Mouse (Mus musculus): ENCODE data around the gene Prkacb.

Gene Prkacb

DNA sequence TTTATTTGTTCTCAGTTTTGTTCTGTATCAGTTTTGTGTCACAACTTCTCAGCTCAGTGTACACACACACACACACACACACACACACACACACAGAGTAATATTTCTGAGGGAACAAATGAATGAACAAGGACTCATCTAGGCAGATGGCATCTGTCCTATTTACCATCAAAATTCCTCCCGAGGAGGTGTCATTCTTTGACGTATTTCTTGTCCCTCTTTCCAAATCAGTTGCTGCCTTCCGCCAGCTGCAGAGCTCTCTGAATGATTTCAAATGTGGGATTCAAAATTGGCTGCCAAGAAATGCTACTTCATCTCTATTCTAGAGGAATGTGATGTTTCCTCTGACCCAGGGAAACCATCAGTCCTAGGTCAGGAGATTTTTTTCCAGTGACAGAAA is 89.8 kb downstream of the Prkacb start:
- no peak for DNase-seq (ENCODE audit: low read depth, low spot score)

DNA sequence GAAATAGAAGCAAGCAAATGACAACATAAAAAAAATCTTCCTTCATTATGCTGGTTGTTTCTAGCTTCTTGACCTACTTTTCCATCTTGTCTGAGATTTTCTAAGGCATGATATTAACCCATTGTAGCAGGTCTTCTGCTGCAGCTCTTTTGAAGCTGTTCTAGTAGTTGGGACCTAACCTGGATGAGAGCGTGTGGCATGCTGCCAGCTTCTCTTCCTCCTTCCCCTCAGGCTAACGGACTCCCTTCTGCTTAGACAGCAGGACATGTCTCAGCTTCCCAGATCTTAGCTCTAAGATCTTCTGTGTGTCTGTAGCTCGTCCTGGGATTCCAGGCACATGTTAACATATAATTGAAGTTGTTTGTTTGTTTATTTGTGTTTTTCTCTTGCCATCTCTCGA is 93.1 kb downstream of the Prkacb start:
- DNase-seq (ENCODE audit: low read depth, low spot score), result no peak

DNA sequence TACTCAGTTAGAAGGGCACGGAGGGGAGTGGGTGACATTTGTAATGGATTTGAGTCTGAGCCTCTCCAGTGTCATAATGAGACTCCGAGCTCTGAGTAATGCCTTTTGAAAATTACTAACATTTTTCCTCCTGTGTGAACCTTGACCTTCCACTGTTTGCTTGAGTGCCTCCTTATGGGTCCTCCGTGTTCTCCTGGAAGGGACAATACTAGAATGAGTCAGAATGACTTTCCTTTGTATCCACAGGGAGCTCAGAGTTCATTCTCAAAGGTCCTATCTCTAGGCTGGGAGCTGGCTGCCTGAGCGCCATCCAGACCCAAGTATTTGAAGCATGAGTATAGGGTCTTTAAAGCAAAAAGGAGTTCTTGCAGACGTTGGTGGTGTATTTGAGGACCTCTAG is 94.5 kb downstream of the Prkacb start:
- no peak for DNase-seq (ENCODE audit: low read depth, low spot score)

GRCm38 (mm10) chr3:146712305-146712704 is 100.5 kb downstream of the Prkacb start:
- DNase-seq (ENCODE audit: low read depth, low spot score), result no peak

- no peak for DNase-seq (ENCODE audit: low read depth, low spot score)
Measured at GRCm38 (mm10) chr3:146711559-146711958, 101.2 kb downstream of the Prkacb start.

- no peak for DNase-seq (ENCODE audit: low read depth, low spot score)
Measured at GRCm38 (mm10) chr3:146711084-146711483, 101.7 kb downstream of the Prkacb start.

DNA sequence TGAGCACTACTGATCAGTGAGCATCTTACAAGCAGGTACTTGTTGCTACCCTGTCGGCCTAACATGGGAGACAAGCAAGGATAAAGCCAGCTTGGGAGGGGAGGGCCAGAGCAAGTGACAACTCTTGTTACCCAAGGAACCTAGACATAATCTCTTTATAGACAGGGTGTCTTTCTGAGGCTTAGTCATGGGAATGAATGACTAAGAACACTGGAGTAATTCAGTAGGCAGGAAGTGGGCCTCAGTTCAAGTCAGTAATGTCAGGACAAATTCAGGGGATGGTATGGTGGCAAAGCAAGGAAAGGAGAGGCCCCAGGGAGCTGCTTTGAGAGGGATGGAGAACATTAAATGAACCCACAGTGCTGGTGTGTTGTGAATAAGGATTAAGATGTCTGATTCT is 103.7 kb downstream of the Prkacb start:
- no peak for DNase-seq (ENCODE audit: low read depth, low spot score)

- no peak for DNase-seq (ENCODE audit: low read depth, low spot score)
Measured at GRCm38 (mm10) chr3:146708381-146708780, 104.4 kb downstream of the Prkacb start.

DNA sequence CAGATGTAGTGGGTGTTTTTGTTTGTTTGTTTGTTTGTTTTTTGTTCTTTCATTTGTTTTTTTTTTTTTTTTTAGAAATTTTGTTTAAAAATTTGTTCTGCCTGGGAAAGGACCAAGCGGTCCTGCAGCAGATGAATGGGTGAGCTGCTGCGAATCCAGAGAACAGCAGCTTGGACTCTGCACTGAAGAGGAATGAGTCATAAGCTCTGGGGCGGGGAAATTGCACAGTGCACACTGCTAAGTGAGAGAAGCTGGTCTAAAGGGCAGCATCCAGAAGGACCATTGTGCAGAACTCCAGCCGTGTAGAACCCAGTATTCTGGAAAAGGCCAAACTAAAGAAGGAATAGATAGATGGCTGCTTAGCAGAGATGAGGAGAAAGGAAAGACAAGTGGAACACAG is 108.7 kb downstream of the Prkacb start:
- DNase-seq (ENCODE audit: low read depth, low spot score), result no peak

- DNase-seq (ENCODE audit: low read depth, low spot score), result no peak
Measured at GRCm38 (mm10) chr3:146700051-146700450, 112.7 kb downstream of the Prkacb start.

GRCm38 (mm10) chr3:146698982-146699381 is 113.8 kb downstream of the Prkacb start:
- DNase-seq (ENCODE audit: low read depth, low spot score), result no peak

- no peak for DNase-seq (ENCODE audit: low read depth, low spot score)
Measured at GRCm38 (mm10) chr3:146692547-146692946, 120.2 kb downstream of the Prkacb start.

DNA sequence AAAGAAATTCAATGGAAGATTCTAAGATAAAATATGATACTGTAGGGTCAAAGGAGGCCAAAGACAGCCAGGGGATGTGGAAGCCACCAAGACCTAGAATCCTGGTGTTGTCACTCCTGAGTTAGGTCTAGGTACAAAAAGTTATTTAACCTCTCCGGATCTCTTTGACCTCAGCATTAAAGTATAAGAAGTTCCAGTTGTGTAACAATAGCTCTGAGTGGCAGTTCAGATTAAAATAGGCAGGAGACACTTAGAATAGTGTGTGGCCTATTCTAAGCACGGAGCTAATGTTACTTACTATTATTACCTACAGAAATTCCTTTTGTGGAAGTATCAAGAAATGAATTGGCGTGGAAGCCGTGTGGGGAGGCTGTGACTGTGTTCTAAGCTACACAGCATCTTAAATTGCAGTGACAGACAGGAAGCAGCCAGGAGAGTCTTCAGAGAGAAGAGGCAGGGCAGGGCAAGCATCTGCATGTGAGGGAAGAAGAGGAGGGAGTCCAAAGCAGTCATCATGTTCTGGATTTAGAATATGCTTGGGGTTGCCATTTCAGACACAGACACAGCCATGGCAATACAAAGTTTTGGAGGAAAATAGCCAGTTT is 125.6 kb downstream of the Prkacb start:
- no peak for DNase-seq (ENCODE audit: low read depth, low spot score)

GRCm38 (mm10) chr3:146686428-146686827 is 126.4 kb downstream of the Prkacb start:
- no peak for DNase-seq (ENCODE audit: low read depth, low spot score)

GRCm38 (mm10) chr3:146684811-146685675 is 127.7 kb downstream of the Prkacb start, which contains the start of gene Samd13:
TSS of gene Samd13 (minus strand) at chr3:146685592.
- peak; percentile 58 for DNase-seq (ENCODE audit: low read depth, low spot score)

DNA sequence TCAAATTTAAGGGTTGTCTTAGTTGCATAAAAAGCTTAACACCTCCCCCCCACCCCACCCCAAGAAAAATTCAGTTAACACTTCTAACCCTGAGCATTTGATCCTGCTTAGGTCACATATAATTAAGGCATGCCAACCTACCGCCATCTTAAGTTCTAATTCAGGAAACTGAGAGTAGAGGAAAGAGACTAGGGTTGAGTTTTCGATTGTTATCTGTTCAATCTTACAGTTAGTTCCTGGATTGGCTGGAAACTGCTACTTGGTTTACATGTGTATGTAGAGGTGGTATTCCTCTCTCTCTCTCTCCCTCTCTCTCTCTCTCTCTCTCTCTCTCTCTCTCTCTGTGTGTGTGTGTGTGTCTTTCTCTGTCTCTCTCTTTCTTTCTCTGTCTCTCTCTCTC is 129.7 kb downstream of the Prkacb start:
- no peak for DNase-seq (ENCODE audit: low read depth, low spot score)

GRCm38 (mm10) chr3:146682140-146682651 is 130.6 kb downstream of the Prkacb start:
- DNase-seq (ENCODE audit: low read depth, low spot score), result peak; percentile 24

DNA sequence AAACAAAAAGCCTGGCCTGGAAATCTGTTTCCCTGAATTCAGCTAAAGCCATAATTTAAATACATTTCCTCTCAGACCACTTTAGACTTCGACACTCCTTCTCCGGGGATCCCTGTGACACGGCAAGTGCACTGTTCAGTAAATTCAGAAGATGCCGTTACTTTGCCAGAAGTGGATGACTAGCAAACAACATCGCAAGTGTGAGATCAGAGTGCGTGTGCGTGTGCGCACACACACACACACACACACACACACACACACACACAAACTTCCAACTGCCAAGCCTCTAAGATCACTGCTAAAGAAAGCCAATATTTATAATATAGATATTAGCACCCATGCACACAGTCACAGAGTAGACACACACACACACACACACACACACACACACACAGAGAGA is 131.1 kb downstream of the Prkacb start:
- no peak for DNase-seq (ENCODE audit: low read depth, low spot score)

DNA sequence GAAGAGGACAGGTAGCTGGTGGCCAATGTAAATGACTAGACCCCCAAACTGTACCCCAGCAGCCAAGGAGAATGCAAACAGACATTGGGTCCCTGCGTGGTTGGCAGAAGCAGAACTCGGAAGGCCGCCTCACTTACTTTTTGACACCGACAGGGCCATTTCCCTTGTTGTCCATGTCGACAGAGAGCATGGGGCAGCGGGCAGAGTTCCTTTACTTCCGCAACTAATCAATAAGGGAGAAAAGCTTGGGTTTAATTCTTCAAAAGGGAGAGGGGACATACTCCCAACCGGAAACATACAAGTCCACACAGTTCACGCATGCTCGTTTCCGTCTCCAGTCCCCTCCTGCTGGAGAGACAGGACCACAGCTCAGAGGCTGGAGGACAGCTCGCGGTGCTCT is 132.2 kb downstream of the Prkacb start:
- no peak for DNase-seq (ENCODE audit: low read depth, low spot score)

GRCm38 (mm10) chr3:146679646-146680045 is 133.1 kb downstream of the Prkacb start:
- DNase-seq (ENCODE audit: low read depth, low spot score), result no peak
